Mouse (Mus musculus) liver (tissue): ENCODE data around the gene Arl8b.

Source experiments
- DNase-seq: peaks from one replicate; pipeline ENCODE4 v3.0.0-alpha.2; 2020; ENCODE audit warnings: mixed read lengths

The Arl8b gene

DNA sequence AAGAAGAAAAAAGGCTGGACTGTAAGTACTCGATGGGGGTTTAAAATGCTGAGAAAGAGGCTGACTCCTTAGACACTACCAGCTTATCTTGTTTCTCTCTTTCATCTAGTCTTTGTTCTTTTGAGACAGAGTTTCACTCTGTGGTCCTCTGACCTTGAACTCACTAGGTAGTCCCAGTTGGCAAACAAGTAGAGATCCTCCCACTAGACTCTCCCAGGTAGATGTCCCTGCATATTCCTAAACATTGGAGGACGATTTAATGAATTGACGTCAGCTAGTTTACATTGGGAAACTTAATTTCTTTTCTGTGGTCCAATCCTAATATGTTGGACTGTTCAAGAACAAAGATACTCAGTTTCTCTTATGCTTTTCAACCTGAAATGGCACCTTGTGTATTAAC, 2.7 kb downstream of the Arl8b start:
- DNase-seq, result no peak

DNA sequence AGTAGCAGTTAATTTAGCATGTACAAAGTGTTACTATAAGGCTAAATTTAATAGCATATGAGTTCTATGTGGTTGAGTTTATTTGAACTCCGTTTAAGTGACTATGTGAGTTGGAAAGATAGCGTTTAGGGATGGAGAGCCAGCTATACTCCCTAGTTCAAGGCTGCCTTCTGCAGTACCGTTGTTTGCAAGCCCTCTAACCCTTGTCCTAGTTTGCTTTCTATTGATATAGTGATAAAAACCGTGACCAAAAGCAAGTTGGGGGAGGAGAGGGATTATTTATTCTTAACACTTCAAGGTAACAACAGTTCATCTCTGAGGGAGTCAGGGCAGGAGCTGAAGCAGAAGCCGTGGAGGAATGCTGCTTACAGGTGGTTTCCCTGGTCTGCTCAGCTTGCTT, 8.6 kb downstream of the Arl8b start:
- no peak for DNase-seq

DNA sequence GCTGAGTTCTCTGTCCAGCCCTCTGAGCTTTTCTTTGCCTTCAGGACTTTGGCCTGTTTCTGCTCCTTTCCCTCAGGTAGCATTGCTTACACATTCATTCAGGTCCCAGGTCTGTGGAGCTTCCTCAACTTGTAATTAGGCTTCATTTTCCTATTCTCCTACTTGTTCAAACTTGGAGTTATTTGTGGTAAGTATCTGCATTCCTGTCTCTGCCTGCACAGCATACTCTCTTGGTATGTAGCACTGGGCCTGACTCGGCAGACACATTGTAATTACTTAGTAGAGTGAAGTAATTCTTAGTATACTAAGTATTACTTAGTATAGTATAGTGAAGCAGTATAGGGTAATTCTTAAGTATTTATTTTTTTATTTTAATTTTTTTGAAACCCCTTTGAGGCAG, 13.0 kb downstream of the Arl8b start:
- no peak for DNase-seq

DNA sequence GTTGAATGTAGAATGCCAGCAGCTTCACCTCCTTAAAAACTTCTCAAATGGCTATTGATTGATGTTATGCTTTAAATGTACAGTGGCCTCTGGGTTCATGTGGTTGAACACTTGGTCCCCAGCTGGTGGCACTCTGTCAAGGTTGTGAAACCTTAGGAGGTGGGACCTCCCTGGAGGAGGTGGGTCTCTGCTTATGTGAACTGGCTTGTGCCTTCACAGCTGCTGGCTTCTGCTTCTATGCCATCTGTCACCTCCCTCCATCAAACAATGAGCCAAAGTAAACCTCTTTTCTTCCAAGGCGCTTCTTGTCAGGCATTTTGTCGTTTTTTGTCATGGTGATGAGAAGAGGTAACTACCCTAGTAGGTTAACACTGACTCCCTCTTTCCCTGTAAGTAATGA, 13.8 kb downstream of the Arl8b start:
- no peak for DNase-seq

DNA sequence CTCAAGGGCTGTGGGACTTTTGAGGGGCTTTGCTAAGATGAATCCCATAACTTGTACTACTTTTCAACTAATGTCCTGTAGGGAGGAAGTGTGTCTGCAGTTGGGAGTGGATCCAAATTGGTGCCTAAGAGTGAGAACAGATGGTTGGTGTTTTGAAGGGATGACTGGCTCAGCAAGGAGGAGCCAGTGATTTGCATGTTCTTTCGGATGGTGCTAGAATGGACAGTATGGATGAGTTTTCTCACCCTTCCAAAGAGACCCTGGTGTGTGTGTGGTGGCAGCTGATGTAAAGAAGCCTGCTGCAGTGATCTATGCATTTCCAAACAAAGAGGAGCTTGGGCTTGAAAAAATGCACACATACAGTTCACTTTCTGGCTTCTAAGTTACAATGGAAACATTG, 22.3 kb downstream of the Arl8b start:
- no peak for DNase-seq

DNA sequence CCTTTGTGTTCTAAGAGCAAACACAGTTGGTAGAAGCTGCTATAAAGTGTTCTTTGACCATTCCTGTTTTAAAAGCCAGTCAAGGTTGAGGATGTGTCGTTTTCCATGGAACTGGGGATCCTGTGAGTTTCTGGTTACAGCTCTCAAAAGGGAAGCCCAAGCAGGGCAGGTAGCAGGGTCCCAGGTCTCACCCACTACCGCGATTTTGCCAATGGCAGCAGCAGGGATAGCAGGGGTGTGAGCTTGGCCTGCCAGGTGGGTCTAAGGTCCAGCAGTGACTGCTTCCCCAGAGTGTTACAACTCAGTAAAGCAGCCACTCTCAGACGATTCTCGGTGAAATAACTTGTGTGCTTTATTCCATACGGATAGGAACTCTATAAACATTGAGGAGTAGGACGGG, 23.0 kb downstream of the Arl8b start:
- no peak for DNase-seq

DNA sequence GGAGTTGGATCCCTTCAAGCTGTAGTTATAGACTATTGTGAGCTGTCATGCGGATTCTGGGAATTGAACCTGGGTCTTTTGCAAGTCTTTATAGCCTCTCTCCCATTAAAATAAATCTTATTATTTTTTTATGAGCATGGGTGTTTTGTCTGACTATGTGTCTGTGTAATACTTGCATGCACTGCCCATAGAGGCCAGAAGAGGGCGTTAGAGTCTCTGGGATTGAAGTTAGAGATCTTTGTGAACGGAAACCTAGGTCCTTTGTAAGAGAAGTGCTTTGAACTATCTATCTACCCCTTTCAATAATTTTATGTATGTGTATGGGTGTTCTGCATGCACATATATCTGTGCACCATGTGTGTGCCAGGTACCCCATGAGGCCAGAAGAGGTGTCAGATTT, 24.5 kb downstream of the Arl8b start:
- DNase-seq, result no peak

DNA sequence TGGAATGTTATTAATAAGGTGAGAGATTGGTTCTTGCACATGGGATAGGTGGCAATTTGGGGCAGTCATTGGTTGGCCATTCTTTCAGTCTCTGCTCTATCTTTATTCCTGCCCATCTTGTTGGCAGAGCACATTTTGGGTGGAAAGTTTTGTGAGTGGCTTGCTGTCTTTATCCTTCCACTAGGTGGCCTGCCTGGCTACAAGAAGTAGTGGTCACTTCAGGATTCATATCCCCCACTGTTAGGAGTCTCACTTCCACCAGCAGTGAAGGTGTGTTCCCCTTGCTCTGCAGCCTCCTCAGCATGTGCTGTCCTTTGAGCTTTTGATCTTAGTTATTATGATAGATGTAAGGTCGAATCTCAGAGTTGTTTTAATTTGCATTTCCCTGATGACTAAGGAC, 25.9 kb downstream of the Arl8b start:
- no peak for DNase-seq

DNA sequence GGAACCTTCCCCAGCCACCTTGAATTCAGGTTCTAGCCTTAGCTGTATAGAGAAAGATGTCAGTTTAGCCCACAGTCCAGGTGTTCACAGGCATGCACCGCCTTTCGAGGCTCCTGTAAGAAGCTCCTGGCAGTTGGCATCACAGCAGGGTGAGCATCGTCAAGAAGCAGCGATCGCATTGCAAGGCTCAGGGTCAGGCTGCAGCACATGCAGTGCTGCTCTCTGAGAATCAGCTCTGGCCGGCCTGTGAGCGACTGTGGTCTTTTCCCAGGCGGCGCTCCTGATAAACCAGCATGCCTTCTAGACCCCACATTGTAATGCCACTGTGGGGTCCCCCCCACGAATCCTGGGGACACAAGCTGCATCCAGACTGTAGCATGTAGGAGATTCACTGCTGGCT, 27.3 kb downstream of the Arl8b start:
- no peak for DNase-seq

DNA sequence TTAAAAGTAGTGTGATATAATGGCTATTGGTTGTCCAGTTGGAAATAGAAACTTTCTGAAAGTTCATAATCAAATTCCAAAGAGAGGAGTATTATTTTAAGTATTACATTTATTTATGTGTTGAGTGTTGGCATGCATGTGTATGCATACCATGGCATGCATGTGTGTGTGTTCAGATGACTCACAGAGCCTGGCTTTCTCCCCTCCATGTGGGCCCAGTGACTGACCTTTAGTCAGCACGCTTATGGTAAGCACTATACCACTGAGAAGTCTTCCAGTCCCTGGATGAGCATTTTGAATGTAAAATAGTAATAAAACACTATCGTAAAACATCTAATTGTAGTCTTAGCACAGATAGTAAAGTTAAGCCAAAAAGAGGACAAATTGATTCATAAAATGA, 29.2 kb downstream of the Arl8b start:
- no peak for DNase-seq

DNA sequence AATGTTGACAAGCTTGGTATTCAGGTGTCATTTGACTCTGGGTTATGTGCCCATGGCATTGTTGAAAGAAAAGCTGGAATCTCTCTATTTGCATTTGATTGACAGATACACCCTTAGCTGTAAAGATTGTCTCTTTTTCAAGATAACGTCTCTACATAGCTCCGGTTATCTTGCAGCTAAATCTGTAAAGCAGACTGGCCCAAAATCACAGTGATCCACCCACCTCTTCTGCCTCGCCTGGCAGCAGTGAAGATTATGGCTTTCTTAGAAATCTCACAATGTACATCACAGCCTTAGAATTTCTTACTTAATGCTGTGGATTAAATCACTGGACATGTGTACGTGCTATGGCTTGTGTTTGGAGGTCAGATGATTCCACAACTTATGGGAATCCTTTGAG, 34.6 kb downstream of the Arl8b start:
- DNase-seq, result no peak

DNA sequence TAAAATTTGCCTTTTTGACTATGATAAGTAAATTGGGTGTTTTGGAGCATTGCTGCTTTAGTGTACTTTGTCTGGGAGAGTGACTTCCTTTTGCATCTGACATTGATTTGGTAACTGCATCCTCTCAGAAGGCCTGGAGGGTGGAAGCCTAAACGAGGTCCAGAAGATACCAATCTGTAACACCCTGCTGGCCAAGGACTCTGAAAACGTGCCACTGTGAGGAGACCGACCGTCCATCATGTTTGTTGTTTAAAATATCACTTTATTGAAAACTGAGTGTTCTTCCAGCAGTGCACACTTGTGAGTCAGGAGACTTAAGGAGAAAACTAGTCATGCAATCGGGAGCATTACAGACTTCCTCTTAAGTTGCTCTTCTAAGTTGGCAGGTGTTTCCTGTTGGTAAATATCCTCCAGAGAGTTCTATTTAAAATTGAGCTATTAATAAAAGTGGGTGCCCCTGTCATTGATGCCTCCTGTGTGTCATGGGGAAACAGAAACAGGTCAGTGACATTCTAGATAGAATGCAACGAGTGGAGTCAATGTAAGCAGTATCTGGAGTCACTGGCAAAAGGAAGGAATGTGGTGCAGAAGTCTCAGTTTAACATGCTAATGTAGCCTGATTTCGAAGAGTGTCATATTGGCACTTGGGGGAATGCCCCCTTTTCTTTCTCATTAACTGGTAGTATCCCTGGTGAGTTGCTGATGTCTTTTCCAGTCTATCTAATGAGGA, 42.1 kb downstream of the Arl8b start:
- no peak for DNase-seq

DNA sequence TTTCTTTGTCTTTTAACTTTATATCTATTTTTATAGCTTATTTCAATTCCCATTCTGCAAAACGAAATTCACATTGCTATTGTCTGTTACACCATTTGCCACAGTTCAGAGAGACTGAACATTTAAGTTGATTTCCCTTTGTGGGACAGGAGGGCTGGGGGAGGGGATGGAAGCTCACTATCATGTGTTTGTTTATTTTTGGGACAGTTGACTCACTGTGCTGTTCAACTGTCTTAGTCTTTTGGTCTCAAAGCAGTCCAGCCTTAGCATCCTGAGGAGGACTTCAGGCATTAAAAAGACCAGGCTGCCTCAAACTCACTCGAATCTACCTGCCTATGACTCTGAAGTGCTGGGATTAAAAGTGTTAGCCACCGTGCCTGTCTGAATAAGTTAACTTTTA, 43.2 kb downstream of the Arl8b start:
- no peak for DNase-seq

DNA sequence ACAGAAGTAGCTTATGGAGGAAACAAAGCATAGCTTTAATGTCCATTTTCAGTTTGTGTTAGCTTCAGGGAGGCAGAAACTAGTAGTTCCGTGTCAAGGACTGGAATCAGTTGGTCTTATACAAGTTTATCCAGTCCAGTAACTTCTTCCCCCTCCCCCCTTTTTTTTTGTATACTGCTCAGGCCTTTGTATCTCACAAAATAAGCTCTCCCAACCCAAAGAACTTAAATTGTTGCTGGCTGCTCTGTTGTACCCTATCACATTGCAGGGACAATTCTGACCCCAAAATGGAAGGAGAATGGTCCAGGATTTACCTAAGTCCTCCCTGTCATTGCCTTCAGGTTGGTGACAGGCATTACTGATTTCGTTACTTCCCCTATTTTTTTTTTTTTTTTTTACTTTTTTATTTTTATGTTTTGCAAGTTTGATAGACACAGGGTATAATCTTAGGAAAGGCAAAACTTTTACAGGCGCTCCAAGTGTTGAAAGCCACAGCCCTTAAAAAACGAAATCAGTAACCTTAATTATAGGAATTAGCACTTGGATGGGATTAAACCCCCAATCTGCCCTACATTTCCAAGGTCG, 44.5 kb downstream of the Arl8b start:
- DNase-seq, result no peak

DNA sequence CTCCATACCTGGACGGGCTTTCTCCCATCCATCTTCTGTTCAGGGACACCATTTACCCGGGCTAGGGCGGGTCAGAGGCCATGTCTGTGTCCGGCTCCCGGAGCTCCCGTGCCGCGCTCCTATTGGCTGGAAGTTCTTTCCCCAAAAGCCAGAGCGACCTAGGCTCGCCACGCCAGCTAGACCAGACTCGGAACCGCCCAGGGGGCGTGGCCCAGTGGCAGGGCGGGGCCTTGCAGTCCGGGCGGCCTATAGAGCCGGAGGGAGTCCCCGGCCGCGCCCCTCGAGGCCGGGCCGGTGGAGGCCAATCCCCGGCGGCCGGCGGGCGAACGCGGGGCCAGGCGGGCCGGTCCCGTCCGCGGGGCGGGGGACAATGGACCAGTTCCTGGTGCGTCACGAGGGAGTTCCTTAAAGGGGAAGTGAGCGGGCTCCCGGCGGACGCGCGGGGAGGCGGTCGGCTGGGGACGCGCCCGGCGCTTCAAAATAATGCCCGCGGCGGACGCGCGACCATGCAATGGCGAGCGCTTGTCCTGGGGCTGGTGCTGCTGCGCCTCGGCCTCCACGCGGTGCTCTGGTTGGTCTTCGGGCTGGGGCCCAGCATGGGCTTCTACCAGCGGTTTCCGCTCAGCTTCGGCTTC, 45.5 kb downstream of the Arl8b start, which contains the start of gene Edem1:
Edem1 (plus strand) TSS at position 408 of the 635 bp plus-strand sequence.
- peak; percentile 99 for DNase-seq

DNA sequence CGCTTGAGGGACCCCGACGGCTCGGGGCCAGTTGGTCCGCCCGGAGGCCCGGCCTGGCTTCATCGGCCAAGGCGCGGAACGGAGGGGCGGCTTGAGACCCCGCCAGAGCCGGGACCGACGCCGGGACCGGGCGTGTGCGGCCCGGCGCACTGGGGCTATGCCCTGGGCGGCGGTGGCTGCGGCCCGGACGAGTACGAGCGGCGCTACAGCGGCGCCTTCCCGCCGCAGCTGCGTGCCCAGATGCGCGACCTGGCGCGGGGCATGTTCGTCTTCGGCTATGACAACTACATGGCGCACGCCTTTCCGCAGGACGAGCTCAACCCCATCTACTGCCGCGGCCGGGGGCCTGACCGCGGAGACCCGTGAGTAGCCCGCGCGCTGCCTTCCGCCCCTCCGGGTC, 46.0 kb downstream of the Arl8b start:
- DNase-seq, result peak; percentile 38

DNA sequence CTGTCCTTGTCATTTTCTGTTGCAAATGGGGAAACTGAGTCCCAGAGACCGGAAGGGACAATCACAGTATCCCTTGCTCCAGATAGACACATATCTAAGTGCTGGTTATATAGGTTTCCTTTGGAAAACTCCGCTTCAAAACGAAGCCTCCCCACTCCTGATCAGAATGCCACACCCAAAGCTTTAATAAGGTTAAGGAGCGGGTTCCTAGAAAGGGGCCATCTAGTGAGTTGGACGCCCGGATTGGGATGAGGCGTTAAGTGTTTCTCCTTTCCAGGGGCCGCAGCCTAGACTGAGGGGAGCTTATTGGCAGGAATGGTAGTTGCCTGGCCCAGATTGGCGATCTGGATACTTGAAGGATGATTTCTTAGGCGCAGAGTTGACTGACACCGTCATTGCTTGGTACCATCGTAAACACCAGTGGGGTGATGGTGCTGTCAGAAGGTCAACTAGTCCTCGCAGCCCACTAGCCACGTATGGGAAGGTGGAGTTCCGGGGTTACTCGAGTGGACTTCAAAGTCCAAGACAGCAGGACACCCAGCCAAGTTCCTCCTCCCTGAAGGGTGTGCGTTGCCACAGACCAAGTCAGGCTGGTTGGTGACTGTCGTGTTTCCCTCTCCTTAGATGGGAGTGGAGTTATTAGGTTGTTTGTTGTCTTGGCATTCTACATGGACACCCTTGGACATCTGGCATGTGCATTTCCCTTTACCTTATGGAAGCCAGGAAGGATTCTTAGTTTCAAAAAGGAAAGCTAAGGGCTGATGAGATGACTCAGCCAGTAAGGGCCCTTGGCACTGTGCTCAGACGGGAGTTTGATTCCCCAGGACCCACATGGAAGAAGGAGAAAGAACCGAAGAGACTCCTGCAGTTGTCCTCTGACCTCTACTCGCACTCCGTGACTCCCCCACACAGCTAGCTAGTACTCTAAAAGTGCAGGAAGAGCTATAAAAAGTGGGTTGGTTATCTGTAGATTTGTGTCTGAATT, 46.8 kb downstream of the Arl8b start:
- DNase-seq, result no peak

DNA sequence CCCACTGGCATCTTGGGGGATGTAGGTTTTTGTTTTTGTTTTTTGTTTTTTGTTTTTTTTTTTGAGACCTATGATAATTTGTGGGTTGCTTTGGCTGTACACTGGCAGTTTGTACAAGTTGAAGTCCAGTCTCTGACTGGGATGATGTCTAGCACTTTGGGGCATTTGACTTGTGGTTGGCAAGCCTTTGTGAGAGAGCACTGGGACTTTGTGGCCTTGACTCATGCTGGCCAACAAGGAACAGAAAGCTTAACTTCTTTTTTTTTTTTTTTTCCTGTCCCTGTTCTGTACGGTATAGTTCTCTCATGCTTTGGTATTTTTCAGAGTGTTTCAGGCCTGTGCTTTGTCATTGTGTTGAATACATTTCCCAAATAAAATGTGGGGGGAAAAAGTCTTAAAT, 49.3 kb downstream of the Arl8b start:
- DNase-seq, result no peak

DNA sequence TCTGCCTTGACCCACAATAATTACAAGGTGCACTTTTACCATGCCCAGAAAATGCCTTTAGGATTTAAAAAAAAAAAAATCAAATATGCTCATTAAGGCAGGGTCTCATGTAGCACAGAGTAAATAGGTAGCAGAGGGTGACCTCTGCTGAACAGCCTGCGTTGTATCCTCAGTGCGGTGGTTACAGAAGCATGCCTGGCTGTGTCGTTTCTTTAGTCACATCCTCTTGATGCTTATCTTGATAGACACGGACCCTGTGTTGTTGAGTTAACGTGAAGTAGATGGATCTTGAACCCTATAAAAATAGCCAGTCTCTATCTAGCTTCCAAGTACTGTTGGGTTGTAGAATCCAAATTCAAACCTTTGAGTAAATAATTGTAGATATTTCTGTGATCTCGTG, 50.1 kb downstream of the Arl8b start:
- DNase-seq, result no peak

DNA sequence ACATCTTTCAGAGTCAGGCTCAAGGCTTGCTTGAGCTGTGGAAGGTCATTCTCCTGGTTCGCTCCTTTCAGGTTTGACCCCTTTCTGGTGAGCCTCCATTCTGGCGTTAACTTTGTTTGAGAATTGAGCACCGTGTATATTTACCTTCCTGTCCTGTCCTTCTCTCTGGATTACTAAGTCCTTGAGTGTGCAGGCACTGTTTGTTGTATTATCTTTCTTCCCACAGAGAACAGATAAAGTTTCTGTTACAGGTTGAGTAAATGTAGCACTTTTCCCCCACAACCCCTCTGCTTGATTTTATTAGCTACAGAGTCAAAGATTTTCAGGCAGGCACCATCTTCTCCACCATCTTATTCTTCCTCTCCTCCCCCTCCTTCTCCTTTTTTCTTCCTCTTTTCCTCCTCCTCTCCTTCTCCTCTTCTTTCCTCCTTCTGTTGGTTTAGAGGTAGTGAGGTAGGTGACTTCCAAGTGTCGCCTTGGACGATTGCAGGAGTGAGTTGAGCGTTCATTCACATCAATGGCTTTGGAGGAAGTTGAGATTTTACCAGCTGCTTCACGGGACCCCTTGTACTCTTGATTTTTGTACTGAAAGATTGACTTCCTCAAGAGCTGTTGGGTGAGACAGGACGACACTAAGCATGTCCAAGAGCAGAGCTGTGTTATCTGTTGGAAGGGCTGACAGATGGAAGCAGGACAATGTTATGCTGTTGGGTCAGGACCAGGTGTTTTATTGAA, 51.2 kb downstream of the Arl8b start:
- DNase-seq, result no peak

DNA sequence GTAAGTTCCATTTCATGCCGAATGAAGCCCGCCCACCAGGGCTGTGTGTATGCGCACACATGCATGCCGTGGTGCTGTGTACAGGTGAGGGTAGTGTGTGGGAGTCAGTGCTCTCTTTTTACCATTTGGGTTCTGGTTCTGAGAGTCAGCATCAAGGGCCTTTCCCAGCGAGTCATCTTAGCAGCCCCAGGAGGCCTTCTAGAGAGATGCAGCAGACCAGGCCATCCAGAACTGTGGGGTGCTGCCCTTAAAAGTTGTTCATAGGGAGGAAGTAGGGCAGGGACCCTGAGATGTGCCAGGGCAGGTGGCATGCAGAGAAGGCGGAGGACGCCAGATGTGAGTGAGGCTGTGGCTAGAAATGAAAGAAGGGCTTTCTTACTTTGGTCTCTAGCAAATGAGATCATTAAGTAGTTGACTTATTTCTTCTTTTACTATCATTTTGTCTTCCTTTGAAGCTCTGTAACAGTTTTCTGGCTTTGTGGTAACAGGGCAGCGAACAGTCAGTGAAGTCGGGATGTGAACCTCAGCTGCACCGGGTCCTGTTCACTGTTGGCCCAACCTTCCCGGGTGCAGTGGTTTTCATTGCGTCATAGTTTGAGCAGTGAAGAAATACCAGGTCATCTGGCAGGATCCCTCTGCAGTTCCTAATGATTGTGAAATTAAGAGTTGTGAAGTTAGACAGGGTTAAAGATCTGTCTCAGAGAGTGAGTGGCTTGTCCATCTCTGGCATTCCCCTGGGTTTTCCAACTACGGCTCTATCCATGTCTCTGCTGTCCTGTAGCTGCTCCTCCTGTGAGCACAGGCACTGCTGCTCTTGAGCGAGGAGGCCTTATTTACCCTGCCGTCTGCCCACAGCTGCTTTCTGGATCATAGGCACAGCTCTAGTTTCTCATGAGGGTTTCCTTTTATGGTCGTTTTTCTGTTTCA, 53.1 kb downstream of the Arl8b start:
- DNase-seq, result peak; percentile 48
